Mouse (Mus musculus) intestine, embryonic 16.5 days (tissue): ENCODE measurements around the gene Hfe2. TPM values are rescaled to one million over a fixed set of nuclear protein-coding genes. Genes with fewer than 3 reads are reported as not detected.
"Not testable (repeated sequence)": the region's sequence is repeated elsewhere in the genome, so short reads cannot be mapped to it uniquely, and the experiment has no call there.

Experiments used
- ATAC-seq: fragments of 200-750 bp; cut with Nextera tagmentation; 2 replicates; pipeline ENCODE4 v1.8.0; 2017; ENCODE audit warnings: moderate TSS enrichment, moderate library complexity
- H3K27ac ChIP-seq: fragments of 300-500 bp; sonication (generic); 2 replicates; pipeline ENCODE4 v1.5.1; 2014; ENCODE audit warnings: mild to moderate bottlenecking, low read length
- H3K27me3 ChIP-seq: fragments of 300-500 bp; sonication (generic); replicated peaks from 2 replicates; pipeline ENCODE4 v1.6.1; 2014; ENCODE audit warnings: low read length, control low read depth, mixed read lengths; ENCODE audit not compliant: control insufficient read depth, insufficient read depth
- H3K36me3 ChIP-seq: fragments of 300-500 bp; sonication (generic); 2 replicates; pipeline ENCODE4 v1.6.1; 2014; ENCODE audit warnings: low read length, control low read depth; ENCODE audit not compliant: control insufficient read depth, insufficient read depth
- H3K4me1 ChIP-seq: fragments of 300-500 bp; sonication (generic); 2 replicates; pipeline ENCODE4 v1.6.1; 2014; ENCODE audit warnings: low read length, control low read depth, mixed read lengths; ENCODE audit not compliant: control insufficient read depth, insufficient read depth
- H3K4me2 ChIP-seq: fragments of 300-500 bp; sonication (generic); 2 replicates; pipeline ENCODE4 v1.6.1; 2014; ENCODE audit warnings: low read depth, low read length, control low read depth
- H3K4me3 ChIP-seq: fragments of 300-500 bp; sonication (generic); 2 replicates; pipeline ENCODE4 v1.5.1; 2014; ENCODE audit warnings: mild to moderate bottlenecking, low read length
- H3K9ac ChIP-seq: fragments of 300-500 bp; sonication (generic); 2 replicates; pipeline ENCODE4 v1.6.1; 2014; ENCODE audit warnings: low read depth, low read length
- H3K9me3 ChIP-seq: fragments of 300-500 bp; sonication (generic); 2 replicates; pipeline ENCODE4 v1.6.1; 2016; ENCODE audit warnings: low read length, control low read depth; ENCODE audit not compliant: control insufficient read depth
- WGBS: fragments of 180-500 bp; shearing (Covaris S2); extraction: QIAGEN DNeasy Blood & Tissue Kit; methylation state at CpG from one replicate; pipeline ENCODE4 v1.1.7; 2014; 5-methylcytosine and 5-hydroxymethylcytosine counted together
- polyA plus RNA-seq: library from polyadenylated mRNA; unstranded; fragments of >200 nt; fragmentation: Nextera tagmentation; extraction: Ambion mirVana; gene quantifications from 2 replicates; pipeline ENCODE4 v1.2.1, GENCODE M21; 2015

Hfe2 gene
- 0.15 and 0.37 TPM in 2 replicates for polyA plus RNA-seq

DNA sequence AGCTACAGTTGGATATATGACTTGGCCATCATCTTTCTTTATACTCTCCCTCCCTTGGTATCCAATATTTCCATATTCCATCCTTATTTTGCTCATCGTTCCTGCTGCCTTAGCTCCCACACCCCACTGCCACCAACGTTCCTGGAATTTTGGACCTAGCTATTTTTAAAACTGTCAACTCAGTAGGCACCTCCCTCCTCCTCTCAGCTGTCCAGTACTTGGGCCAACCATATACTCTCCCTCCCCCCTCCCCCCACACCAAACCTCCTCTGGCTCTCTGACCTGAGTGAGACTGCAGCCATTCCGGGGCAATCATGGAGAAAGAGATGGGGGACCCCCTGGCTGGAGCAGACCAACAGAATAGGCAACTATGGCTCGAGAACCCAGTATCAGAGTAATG, at the start of gene Hfe2:
TSS of gene Hfe2 (plus strand) at position 259 of the 400 bp plus-strand sequence.
- Histone ChIP-seq H3K9ac (no peak within 1 kb of the TSS), H3K27ac (no peak within 1 kb of the TSS), H3K27me3 (peaks cover 38% of the 10 kb centered on the region), H3K4me2 (no peak within 1 kb of the TSS), H3K36me3 (no peaks in the 10 kb centered on the region), H3K4me1 (peaks cover 8% of the 10 kb centered on the region), H3K4me3 (no peak within 1 kb of the TSS), H3K9me3 (no peaks in the 10 kb centered on the region)
- WGBS: 69% methylated on average over 4 of the region's 4 CpGs
- no peak for ATAC-seq

DNA sequence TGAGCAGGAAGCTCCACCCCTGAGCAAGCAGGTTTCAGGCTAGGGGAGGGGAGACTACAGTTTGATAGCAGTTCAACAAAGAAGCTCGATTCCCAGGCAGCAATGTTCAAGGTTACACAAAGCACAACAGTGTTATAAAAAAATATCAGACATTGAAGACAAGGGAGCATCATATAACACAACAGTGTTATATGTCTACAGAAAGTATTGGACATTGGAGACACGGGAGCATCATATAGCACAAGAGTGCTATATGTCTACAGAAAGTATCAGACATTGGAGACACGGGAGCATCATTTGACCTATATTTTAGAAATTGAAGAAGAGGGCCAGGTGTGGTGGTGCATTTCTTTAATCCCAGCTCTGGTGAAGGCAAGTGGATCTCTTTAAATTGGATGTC, 47.9 kb upstream of the Hfe2 start:
- H3K4me1 ChIP-seq: peaks cover 5% of the 10 kb centered on the region
- no peak overlapping the region for H3K27ac ChIP-seq
- H3K27me3 ChIP-seq: peaks cover 30% of the 10 kb centered on the region
- ATAC-seq: peak; percentile 57; the same call in 1 of the 2 replicates
- no peaks in the 10 kb centered on the region for H3K9me3 ChIP-seq
- H3K36me3 ChIP-seq: no peaks in the 10 kb centered on the region
- no peak overlapping the region for H3K4me2 ChIP-seq
- no peak overlapping the region for H3K9ac ChIP-seq
- H3K4me3 ChIP-seq: no peak overlapping the region
- 53% methylated on average over 3 of the region's 3 CpGs for WGBS

DNA sequence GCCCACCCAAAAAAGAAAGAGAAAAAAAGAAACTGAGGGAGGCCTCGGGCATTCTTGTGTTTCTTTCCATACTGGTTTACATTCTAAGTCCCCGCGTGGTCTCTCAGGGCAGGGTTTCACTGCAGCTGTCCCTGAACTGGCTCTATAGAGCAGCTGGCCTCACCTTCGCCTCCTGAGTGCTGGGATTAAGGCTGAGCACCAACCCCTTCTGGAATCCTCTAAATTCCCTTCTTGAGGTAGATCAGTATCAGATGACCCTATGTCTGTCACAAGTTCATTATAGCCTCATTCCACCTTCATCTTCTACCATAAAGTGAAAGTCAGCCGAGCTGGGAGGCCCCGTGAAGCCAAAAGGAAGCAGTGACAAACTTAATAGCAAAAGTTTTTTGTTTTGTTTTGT, 47.4 kb upstream of the Hfe2 start:
- WGBS: 66% methylated on average over 6 of the region's 6 CpGs
- Histone ChIP-seq H3K4me3 (no peak overlapping the region), H3K9ac (no peak overlapping the region), H3K4me1 (peaks cover 5% of the 10 kb centered on the region), H3K27ac (no peak overlapping the region), H3K4me2 (no peak overlapping the region), H3K9me3 (no peaks in the 10 kb centered on the region), H3K36me3 (no peaks in the 10 kb centered on the region), H3K27me3 (peaks cover 30% of the 10 kb centered on the region)
- ATAC-seq: no peak

DNA sequence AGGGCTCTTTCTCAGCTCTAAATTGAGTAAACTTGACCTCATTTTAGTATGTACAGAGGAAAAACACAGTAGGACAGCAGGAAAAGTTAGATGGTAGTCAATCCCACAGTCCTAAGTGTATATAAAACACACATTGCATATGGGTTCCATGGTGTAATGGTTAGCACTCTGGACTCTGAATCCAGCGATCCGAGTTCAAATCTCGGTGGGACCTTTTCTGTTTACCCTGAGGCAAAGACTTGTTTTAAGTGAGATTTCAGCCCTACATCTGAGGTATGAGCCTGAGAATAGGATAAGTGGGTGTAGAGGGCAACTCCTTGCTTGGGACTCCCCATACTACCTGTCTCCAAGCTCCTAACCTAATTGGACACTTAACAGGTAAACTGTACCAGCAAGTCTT, 45.7 kb upstream of the Hfe2 start:
- Histone ChIP-seq H3K4me3 (no peak overlapping the region), H3K9me3 (no peaks in the 10 kb centered on the region), H3K27ac (no peak overlapping the region), H3K9ac (no peak overlapping the region), H3K4me2 (no peak overlapping the region), H3K27me3 (peaks cover 25% of the 10 kb centered on the region), H3K36me3 (no peaks in the 10 kb centered on the region), H3K4me1 (peaks cover 5% of the 10 kb centered on the region)
- peak; percentile 45; the same call in 1 of the 2 replicates for ATAC-seq
- WGBS: 34% methylated on average over 3 of the region's 3 CpGs

DNA sequence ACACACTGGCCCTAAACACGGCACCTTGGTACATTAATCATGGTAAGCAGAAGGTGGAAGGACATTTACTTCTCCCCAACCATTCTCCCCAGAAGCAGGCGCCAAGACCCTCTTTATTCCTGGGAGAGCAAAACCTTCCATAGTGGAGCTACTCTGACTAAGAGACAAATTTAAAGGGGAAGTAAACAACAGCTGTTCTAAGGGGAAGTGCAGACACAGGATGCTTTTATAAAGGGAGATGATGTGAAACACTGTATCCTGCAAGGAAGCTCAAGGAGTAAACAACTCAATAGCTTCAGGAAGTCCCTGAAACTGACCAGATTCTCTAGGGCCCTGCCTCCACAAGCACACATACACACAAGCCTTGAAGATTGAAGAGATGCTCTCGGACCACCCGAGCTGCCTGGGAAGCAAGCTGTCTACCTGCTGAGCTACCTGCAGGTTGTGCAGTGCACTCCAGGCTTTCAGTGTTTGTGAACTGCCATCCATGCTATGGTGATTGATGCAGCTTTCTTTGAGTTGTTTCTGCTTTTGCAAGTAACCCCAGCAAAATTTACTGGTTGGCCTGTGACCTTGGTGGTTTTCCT, 44.2 kb upstream of the Hfe2 start:
- H3K9ac ChIP-seq: no peak overlapping the region
- H3K4me1 ChIP-seq: peaks cover 5% of the 10 kb centered on the region; the same call in 1 of the 2 replicates
- no peaks in the 10 kb centered on the region for H3K36me3 ChIP-seq
- 70% methylated on average over 4 of the region's 4 CpGs for WGBS
- peaks cover 13% of the 10 kb centered on the region for H3K27me3 ChIP-seq
- H3K9me3 ChIP-seq: no peaks in the 10 kb centered on the region
- ATAC-seq: no peak
- H3K27ac ChIP-seq: no peak overlapping the region
- no peak overlapping the region for H3K4me3 ChIP-seq
- H3K4me2 ChIP-seq: no peak overlapping the region

GRCm38 (mm10) chr3:96481856-96482255, 43.1 kb upstream of the Hfe2 start:
- no peaks in the 10 kb centered on the region for H3K9me3 ChIP-seq

DNA sequence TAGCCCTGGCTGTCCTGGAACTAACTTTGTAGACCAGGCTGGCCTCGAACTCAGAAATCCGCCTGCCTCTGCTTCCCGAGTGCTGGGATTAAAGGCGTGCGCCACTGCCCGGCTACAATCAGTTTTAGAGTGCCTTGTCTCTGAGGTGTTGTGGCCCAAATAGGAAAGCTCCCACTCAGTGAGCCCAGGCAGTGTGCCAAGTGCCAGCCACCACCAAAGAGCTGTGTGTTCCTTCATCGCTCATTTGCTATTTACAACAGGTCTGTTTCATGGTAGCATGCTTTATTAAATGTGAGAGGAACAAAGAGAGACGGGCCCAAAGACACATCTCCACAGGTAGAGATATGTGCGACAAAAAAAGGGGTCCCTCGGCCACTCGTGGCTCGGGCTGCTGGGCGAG, 42.5 kb upstream of the Hfe2 start:
- no peaks in the 10 kb centered on the region for H3K36me3 ChIP-seq
- no peak overlapping the region for H3K4me2 ChIP-seq
- 92% methylated on average over 13 of the region's 13 CpGs for WGBS
- H3K27me3 ChIP-seq: peaks cover 4% of the 10 kb centered on the region; the same call in 1 of the 2 replicates
- H3K9me3 ChIP-seq: no peaks in the 10 kb centered on the region
- H3K4me1 ChIP-seq: peaks cover 5% of the 10 kb centered on the region; the same call in 1 of the 2 replicates
- H3K9ac ChIP-seq: no peak overlapping the region
- H3K27ac ChIP-seq: no peak overlapping the region
- no peak for ATAC-seq
- H3K4me3 ChIP-seq: no peak overlapping the region

More at GRCm38 (mm10) chr3:96481856-96482255, 43.1 kb upstream of the Hfe2 start:
- Histone ChIP-seq H3K27ac (no peak overlapping the region), H3K27me3 (peaks cover 7% of the 10 kb centered on the region; the same call in 1 of the 2 replicates), H3K4me2 (no peak overlapping the region), H3K4me1 (peaks cover 5% of the 10 kb centered on the region; the same call in 1 of the 2 replicates), H3K9ac (no peak overlapping the region), H3K36me3 (no peaks in the 10 kb centered on the region), H3K4me3 (no peak overlapping the region)
- WGBS: 85% methylated on average over 3 of the region's 3 CpGs
- no peak for ATAC-seq

GRCm38 (mm10) chr3:96483044-96483443, 41.9 kb upstream of the Hfe2 start:
- H3K27ac ChIP-seq, H3K4me1 ChIP-seq, H3K9ac ChIP-seq, H3K36me3 ChIP-seq, H3K27me3 ChIP-seq, H3K4me3 ChIP-seq, ATAC-seq, H3K4me2 ChIP-seq, H3K9me3 ChIP-seq: not testable (repeated sequence)
- WGBS: 55% methylated on average over 7 of the region's 7 CpGs

GRCm38 (mm10) chr3:96483946-96484345, 41.0 kb upstream of the Hfe2 start:
- WGBS: 92% methylated on average over 2 of the region's 2 CpGs
- no peak overlapping the region for H3K4me2 ChIP-seq
- no peaks in the 10 kb centered on the region for H3K9me3 ChIP-seq
- 0 out of 2 replicates have a peak, but pooled peaks cover 3% of the 10 kb centered on the region for H3K27me3 ChIP-seq
- no peak overlapping the region for H3K4me3 ChIP-seq
- ATAC-seq: no peak
- no peak overlapping the region for H3K27ac ChIP-seq
- peaks cover 5% of the 10 kb centered on the region; the same call in 1 of the 2 replicates for H3K4me1 ChIP-seq
- no peaks in the 10 kb centered on the region for H3K36me3 ChIP-seq
- H3K9ac ChIP-seq: no peak overlapping the region

GRCm38 (mm10) chr3:96484921-96485320, 40.1 kb upstream of the Hfe2 start:
- peaks cover 5% of the 10 kb centered on the region; the same call in 1 of the 2 replicates for H3K4me1 ChIP-seq
- WGBS: 79% methylated on average over 4 of the region's 4 CpGs
- no peak overlapping the region for H3K4me3 ChIP-seq
- no peaks in the 10 kb centered on the region for H3K27me3 ChIP-seq
- H3K9me3 ChIP-seq: no peaks in the 10 kb centered on the region
- no peak for ATAC-seq
- H3K36me3 ChIP-seq: no peaks in the 10 kb centered on the region
- no peak overlapping the region for H3K9ac ChIP-seq
- no peak overlapping the region for H3K27ac ChIP-seq
- H3K4me2 ChIP-seq: no peak overlapping the region
